Mouse (Mus musculus): ENCODE measurements around the gene 1190007I07Rik.
"Not testable (repeated sequence)": the region's sequence is repeated elsewhere in the genome, so short reads cannot be mapped to it uniquely, and the experiment has no call there.

1190007I07Rik gene

DNA sequence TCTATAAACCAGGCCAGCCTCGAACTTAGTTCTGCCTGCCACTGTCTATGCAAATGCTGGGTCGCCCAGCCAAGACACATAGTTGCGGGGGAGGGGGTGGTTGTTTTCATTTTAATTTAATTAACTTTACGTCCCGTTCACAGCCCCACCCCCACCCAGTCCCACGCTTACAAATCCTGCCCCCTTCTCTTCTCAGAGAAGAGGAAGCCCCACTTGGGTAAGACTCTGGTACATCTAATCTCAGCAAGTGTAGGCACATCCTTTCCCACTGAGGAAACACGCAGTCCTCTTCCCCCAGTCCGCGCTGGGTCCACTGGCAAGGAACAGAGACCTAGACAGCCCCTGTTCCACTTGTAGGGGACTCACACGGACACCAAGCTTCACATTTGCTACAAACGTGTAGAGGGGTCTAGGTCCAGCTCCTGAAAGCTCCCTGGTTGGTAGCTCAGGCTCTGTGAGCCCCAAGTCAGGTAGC lies 6.1 kb upstream of the 1190007I07Rik start:
- peak in 1 of 2 experiments; percentile 20 for DNase-seq

- not testable (repeated sequence) for DNase-seq
Measured at GRCm38 (mm10) chr10:82623553-82623932, 515 bp upstream of the 1190007I07Rik start.

DNA sequence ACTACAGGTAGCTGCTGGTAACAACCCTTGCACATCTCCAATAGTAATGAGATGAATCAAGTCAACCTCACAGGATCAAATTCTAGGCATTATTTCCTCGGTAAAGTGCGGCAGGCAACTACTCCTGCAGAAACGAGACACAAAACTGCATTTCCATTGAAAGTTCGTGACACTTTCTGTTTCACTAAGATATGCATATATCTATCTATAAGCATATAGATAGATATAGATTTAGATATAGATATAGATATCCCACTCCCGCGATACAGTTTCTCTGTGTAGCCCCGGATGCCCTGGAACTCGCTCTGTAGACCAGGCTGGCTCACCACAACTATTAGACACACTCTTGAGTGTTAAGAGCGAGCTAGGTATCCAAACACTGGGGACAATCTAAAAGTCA lies 793 bp downstream of the 1190007I07Rik start:
- DNase-seq = no peak

- DNase-seq = not testable (repeated sequence)
Measured at GRCm38 (mm10) chr10:82594421-82594820, 28.6 kb downstream of the 1190007I07Rik start.

DNA sequence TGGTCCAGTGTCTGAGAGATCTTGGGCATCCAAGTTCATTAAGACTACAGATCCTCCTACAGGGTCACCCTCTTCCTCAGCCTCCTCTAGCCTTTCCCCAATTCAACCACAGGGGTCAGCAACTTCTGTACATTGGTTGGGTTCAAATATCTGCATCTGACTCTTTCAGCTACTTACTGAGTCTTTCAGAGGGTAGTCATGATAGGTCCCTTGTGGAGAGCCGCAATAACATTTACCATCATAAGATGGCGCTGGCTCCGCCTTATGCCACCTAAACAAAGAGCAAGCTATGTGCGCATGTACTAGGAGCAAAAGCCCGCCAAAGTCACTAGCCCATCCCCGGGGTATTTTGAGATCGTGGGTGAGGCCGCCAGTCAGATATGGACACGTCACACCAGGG lies 33.4 kb downstream of the 1190007I07Rik start:
- DNase-seq = not testable (repeated sequence)

DNA sequence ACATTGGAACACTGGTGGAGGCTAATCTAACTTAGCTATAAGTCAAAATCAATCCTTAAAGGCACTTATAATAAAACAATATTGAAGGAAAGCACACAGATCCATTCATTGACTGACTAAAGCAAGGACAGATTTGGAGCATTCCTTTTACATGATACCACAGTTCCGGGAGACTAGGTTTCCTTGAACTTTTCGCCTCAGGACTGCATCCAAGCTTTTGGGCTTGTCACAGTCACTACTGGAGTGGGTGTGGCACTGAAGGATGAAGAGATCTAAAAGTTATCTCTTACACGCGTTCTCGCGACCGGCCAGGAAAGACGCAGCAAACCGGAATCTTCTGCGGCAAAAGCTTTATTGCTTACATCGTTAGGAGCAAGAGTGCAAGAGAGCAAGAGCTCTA lies 51.9 kb downstream of the 1190007I07Rik start:
- not testable (repeated sequence) for DNase-seq

All from lung, adult 18-20 months (tissue).